Mouse (Mus musculus) naive thymus-derived CD4-positive, alpha-beta T cell, adult 5 months (primary cell): ENCODE measurements around the gene Atpaf1. TPM values are rescaled to one million over a fixed set of nuclear protein-coding genes. Genes with fewer than 3 reads are reported as not detected.

Experiments used
- polyA plus RNA-seq: library from polyadenylated mRNA; unstranded; fragments of 100-300 nt; shearing (Covaris generic); gene quantifications from one replicate; pipeline ENCODE4 v1.2.1, GENCODE M21; 2017

Atpaf1 gene
- 29.0 TPM for polyA plus RNA-seq

DNA sequence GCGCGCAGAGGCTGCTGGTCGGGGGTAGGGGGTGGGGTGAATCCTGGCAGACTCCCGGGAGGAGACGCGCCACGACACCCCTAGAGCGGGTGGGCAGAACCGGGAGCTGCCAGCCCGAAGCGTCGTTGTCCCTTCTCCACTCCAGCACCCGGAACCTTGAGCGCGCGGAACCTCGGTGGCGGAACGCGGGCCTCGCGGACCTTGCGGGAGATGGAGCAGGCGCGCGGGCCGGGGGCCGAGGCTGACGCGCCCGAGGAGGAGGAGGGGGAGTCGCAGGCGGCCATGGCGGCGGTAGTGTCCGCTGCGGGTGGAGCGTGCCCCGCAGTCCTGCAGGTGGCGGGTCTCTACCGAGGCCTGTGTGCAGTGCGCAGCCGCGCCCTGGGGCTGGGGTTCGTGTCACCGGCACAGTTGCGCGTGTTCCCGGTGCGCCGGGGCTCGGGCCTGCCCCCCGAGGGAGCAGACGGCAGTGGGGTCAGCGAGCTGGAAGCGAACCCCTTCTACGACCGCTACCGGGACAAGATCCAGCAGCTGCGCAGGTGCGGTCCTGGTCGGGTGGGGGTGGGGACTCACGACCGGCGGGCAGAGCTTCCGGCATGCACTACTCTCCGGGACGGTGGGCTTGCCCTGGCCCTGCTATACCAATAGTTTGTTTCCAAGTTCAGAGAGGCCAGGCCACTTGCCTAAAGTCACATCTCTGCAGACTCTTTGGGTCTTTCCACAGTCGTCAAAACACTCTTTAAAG lies at the start of gene Atpaf1:
Atpaf1 (plus strand) TSS at position 44 of the 742 bp plus-strand sequence.

DNA sequence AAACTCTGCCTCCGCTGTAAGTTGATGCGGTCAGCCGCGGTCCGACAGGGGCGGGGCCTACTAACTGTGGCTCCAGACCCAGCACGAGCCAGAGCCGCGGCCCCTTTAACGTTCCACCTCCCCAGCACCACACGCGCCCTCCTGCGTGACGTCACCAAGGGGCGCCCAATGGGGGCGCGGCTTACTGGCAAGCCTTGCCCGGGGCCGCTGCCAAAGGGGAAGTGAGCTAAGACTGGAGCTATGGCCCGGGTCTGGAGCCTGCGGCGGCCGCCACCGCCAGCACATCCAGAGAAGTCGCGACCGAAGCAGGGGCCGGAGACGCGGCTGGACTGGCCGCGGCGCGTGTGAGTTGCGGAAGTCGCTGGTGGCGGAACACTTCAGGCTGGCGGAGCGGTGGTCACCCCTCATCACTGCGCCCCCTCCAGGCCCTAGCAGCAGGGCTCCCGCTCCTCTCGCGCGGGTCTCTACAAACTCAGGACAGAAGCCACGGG lies 47.0 kb upstream of the Atpaf1 start, which contains the start of gene Efcab14:
Efcab14 (plus strand) TSS at position 194 of the 491 bp plus-strand sequence.

DNA sequence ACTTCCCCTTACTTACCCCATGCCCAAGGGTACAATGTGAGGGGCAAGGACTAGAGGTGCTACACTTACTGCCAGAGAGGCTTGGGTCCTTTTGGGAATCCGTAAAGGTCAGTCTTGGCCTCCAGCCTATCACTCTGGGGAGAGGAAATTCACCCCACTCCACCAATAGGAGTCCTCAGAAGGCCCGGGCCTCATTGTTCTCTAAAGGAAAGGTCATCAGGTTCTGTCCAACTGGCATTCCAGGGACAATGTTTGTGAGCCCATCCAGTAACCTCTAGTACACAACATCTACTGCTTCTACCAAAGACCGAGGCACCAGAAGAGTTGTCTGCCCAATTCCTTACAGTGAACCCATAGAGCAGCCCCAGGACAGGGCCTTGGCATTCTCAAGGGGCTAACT lies 3.7 kb upstream of the Atpaf1 start, which contains the start of gene Tex38:
Tex38 (minus strand) TSS at position 101 of the 400 bp plus-strand sequence.

DNA sequence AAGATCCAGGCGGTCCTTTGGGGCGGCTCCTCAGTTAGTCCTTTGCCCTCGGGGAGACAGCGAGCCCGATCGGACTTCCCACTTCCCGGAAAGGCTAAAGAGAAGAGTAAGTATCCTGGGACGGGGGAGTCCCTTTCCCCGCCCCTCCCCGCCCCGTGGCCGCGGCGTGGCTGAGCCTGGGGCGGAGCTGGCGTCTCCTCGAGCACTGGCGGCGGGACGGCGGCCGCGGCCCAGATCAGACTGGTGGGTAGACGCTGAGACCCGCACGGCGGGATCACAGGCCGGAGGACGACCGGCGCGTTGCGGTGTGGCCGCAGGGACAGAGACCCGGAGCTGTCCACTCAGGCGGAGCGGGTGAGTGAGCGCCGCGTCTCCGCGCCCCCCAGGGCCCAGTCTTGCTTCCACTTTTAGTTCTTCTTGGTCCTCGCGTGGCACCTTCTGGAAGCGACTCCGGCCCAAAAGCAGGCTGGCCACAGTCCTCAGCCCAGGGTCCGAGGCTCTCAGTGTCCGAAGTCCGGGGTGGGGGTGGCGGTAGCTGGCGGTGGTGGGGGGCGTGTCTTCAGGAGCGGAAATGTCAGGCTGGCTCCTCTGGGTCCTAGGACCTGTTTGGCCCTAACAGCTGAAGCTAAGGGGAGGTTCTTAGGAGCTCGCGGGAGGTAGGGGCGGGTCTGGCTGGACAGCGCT lies 43.4 kb downstream of the Atpaf1 start, which contains the start of gene Mob3c:
Mob3c (plus strand) TSS at position 205 of the 684 bp plus-strand sequence.

DNA sequence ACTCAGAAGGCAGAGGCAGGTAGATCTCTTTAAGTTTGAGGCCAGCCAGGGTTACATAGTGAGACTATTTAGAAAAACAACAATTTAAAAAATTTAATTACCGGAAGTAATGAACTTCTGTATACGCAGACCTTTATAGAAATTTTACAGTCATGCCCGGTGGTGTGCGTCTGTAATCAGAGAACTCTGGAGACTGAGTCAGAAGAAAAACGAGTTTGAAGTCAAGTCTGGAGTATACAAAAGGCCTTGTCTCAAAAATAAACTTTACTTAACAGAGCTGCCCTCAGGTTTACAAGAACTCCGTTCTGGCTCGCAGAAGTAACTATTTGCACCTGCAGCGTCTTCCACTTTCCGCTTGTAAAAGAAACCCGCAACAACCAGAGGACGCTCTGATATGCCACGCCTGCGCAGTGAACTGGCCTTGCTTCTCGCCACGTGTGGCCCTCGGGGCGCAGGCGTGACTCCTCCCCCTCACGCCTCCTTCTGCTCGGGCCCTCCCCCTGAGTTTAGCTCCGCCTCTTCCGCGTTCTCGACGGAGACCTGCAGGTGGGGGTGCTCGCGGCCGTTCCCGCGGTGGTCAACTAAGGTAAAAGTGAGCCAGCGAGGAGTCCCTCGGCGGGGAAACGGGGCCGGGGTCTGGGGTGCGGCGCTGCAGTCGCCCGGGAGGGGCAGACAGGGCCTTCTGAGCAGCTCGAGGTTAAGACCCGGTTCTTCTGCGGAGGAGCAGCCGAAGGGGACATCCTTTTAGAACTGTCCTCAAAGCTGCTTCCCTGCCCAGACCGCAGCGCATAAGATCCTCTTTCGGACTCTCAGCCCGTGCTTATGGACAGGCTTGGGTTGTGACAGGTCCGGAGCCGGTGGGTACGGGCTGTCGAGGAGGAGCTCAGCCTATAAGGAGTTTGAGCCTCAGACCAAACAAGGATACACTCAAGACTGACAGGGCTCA lies 54.4 kb downstream of the Atpaf1 start, which contains the start of gene Mknk1:
Mknk1 (plus strand) TSS at position 503 of the 946 bp plus-strand sequence.

Other genes starting within 250 kb of the Atpaf1 start
- not detected for gene Cyp4a31, start 221.2 kb upstream of the Atpaf1 start, polyA plus RNA-seq
- not detected for gene Cyp4a32, start 183.8 kb upstream of the Atpaf1 start, polyA plus RNA-seq
- not detected for gene Cyp4b1, start 137.1 kb upstream of the Atpaf1 start, polyA plus RNA-seq
- gene Efcab14, start 47.1 kb upstream of the Atpaf1 start, polyA plus RNA-seq: 39.3 TPM
- not detected for gene Tex38, start 3.8 kb upstream of the Atpaf1 start, polyA plus RNA-seq
- gene Mob3c, start 43.3 kb downstream of the Atpaf1 start, polyA plus RNA-seq: 28.0 TPM
- 54.4 TPM for gene Mknk1, start 54.4 kb downstream of the Atpaf1 start, polyA plus RNA-seq
- 0.17 TPM for gene Kncn, start 99.6 kb downstream of the Atpaf1 start, polyA plus RNA-seq
- gene 6430628N08Rik, start 105.9 kb downstream of the Atpaf1 start, polyA plus RNA-seq: not detected
- gene Dmbx1, start 155.1 kb downstream of the Atpaf1 start, polyA plus RNA-seq: not detected
- 192 TPM for gene Faah, start 233.1 kb downstream of the Atpaf1 start, polyA plus RNA-seq